Mouse (Mus musculus) bone marrow macrophage, adult 2 months (primary cell): ENCODE data around the gene Cchcr1.

ENCODE experiments used
- CTCF ChIP-seq: IDR thresholded peaks from 2 replicates; pipeline ENCODE4 v1.5.1; 2012; ENCODE audit warnings: low read depth, mild to moderate bottlenecking, low read length, moderate library complexity
- POLR2A ChIP-seq: IDR thresholded peaks from 2 replicates; pipeline ENCODE4 v1.6.1; 2012; ENCODE audit warnings: mild to moderate bottlenecking, low read depth, low read length, borderline replicate concordance

GRCm38 (mm10) chr17:35542761-35543411 is 26.0 kb downstream of the Cchcr1 start:
- TF ChIP-seq CTCF: no peak
- no peak for TF ChIP-seq POLR2A
